Comparison of ENCODE assay signal across 8 mouse cellular contexts in genomic region chr3:54693056-54693415, GRCm38 (mm10). TPM values are rescaled to one million over a fixed set of nuclear protein-coding genes. Genes with fewer than 3 reads are reported as not detected.
DNase-seq lines count a peak whose midpoint lies in the region; ATAC-seq and TF ChIP-seq lines count a peak whose summit lies in the region.

No protein-coding gene starts in this region.

- H3K36me3 ChIP-seq in heart, embryonic 15.5 days = peaks cover 23% of the 10 kb centered on the region
- H3K36me3 ChIP-seq in hindbrain, embryonic 13.5 days = peaks cover 26% of the 10 kb centered on the region
- peaks cover 27% of the 10 kb centered on the region for H3K36me3 ChIP-seq in midbrain, embryonic 12.5 days

- POLR2A ChIA-PET in Patski (lab: Charles Lee) = interaction anchor here (1.0 to 1.5 kb wide), 4 partner anchors 10 to 335 kb away, joined by 3 to 4 read pairs (median 4); partner anchors contain the start of gene Alg5

- H3K27me3 ChIP-seq in heart, embryonic 15.5 days = no peaks in the 10 kb centered on the region
- no peaks in the 10 kb centered on the region for H3K27me3 ChIP-seq in Patski
- 0 out of 2 replicates have a peak, but pooled peaks cover 3% of the 10 kb centered on the region for H3K27me3 ChIP-seq in hindbrain, embryonic 13.5 days
- 0 out of 2 replicates have a peak, but pooled peaks cover 6% of the 10 kb centered on the region for H3K27me3 ChIP-seq in midbrain, embryonic 12.5 days

- TF ChIP-seq CTCF in Patski (IDR thresholded peaks at IDR 0.05) = no peak

- peak; percentile 15; the same call in 1 of the 2 replicates for ATAC-seq in heart, embryonic 15.5 days (replicated peaks; ENCODE audit: insufficient number of reproducible peaks, insufficient read depth, low FRiP score, low read depth)
- ATAC-seq in Patski = peak; percentile 23
- ATAC-seq in hindbrain, embryonic 13.5 days (ENCODE audit: low FRiP score) = peak; percentile 9; the same call in 1 of the 2 replicates
- ATAC-seq in midbrain, embryonic 12.5 days (ENCODE audit: low FRiP score, low read depth) = 0 out of 2 replicates have a peak, but pooled peaks have one; percentile 1

- CTCF ChIA-PET in Patski (lab: Charles Lee) = interaction anchor here (0.9 to 1.8 kb wide), 3 partner anchors 9 to 334 kb away, joined by 3 to 8 read pairs (median 4); no protein-coding TSS in a partner anchor

- peaks cover 3% of the 10 kb centered on the region; the same call in 1 of the 2 replicates for H3K4me1 ChIP-seq in heart, embryonic 15.5 days (replicated peaks)
- H3K4me1 ChIP-seq in hindbrain, embryonic 13.5 days (replicated peaks) = peaks cover 10% of the 10 kb centered on the region
- H3K4me1 ChIP-seq in midbrain, embryonic 12.5 days = peaks cover 5% of the 10 kb centered on the region; the same call in 1 of the 2 replicates

- H3K9me3 ChIP-seq in heart, embryonic 15.5 days (replicated peaks) = no peaks in the 10 kb centered on the region
- no peaks in the 10 kb centered on the region for H3K9me3 ChIP-seq in hindbrain, embryonic 13.5 days
- no peaks in the 10 kb centered on the region for H3K9me3 ChIP-seq in midbrain, embryonic 12.5 days

- H3K4me2 ChIP-seq in heart, embryonic 15.5 days = peak overlapping the region; percentile 63
- peak overlapping the region; percentile 59 for H3K4me2 ChIP-seq in hindbrain, embryonic 13.5 days
- peak overlapping the region; percentile 65 for H3K4me2 ChIP-seq in midbrain, embryonic 12.5 days (replicated peaks)

- H3K27ac ChIP-seq in heart, embryonic 15.5 days = peak overlapping the region; percentile 91
- peak overlapping the region; percentile 82 for H3K27ac ChIP-seq in hindbrain, embryonic 13.5 days
- peak overlapping the region; percentile 67 for H3K27ac ChIP-seq in midbrain, embryonic 12.5 days (replicated peaks)

- DNase-seq in heart, adult 11 months = no peak
- peak; percentile 30 for DNase-seq in Patski (ENCODE audit: low read depth, low spot score)
- DNase-seq in adrenal gland, adult (ENCODE audit: inconsistent age in 2 of 2, low spot score in 1 of 2) = no peak
- DNase-seq in spleen, adult 18-20 months = no peak
- no peak for DNase-seq in T-cell, adult 2 months (ENCODE audit: low spot score)

- in situ Hi-C loops in Patski (cut with MboI; ENCODE audit: low pct_unique_long_range_greater_than_20kb) = loop anchor here (10.0 kb wide), 1 partner anchor 828 kb away; the partner anchor contains the start of gene Ufm1

- H3K4me3 ChIP-seq in heart, embryonic 15.5 days = peak overlapping the region; percentile 81
- peak overlapping the region; percentile 70 for H3K4me3 ChIP-seq in hindbrain, embryonic 13.5 days
- peak overlapping the region; percentile 77 for H3K4me3 ChIP-seq in midbrain, embryonic 12.5 days

- WGBS in heart, embryonic 15.5 days = 0% methylated on average over 8 of the region's 8 CpGs
- WGBS in hindbrain, embryonic 13.5 days = 1% methylated on average over 8 of the region's 8 CpGs
- under 1% methylated on average over 8 of the region's 8 CpGs for WGBS in midbrain, embryonic 12.5 days

- peak overlapping the region; percentile 70 for H3K9ac ChIP-seq in heart, embryonic 15.5 days
- H3K9ac ChIP-seq in hindbrain, embryonic 13.5 days = peak overlapping the region; percentile 75
- H3K9ac ChIP-seq in midbrain, embryonic 12.5 days (replicated peaks) = peak overlapping the region; percentile 75

RNA-seq across cellular contexts. Expression of gene Supt20, which starts 0.4 kb away (rescaled TPM):
- polyA plus RNA-seq in heart, embryonic 15.5 days (2015; fragmentation: Nextera tagmentation; extraction: Ambion mirVana) = 58.3 and 60.7 TPM in 2 replicates
- 85.0 TPM for polyA plus RNA-seq in Patski (2021)
- polyA plus RNA-seq in hindbrain, embryonic 13.5 days (2015; fragmentation: Nextera tagmentation; extraction: Ambion mirVana) = 92.5 and 94.4 TPM in 2 replicates
- 115 and 129 TPM in 2 replicates for polyA plus RNA-seq in midbrain, embryonic 12.5 days (2016; fragmentation: Nextera tagmentation; extraction: Ambion mirVana)

RNA-seq across cellular contexts. Expression of gene Gm21958, which starts 21.1 kb away (rescaled TPM):
- polyA plus RNA-seq in heart, embryonic 15.5 days (2015; fragmentation: Nextera tagmentation; extraction: Ambion mirVana) = 0.26 TPM in 1 of 2 replicates, not detected in the other
- 0.56 TPM for polyA plus RNA-seq in Patski (2021)
- 0.65 and 0.83 TPM in 2 replicates for polyA plus RNA-seq in hindbrain, embryonic 13.5 days (2015; fragmentation: Nextera tagmentation; extraction: Ambion mirVana)
- polyA plus RNA-seq in midbrain, embryonic 12.5 days (2016; fragmentation: Nextera tagmentation; extraction: Ambion mirVana) = 1.3 and 1.5 TPM in 2 replicates

RNA-seq across cellular contexts. Expression of gene Exosc8, which starts 42.2 kb away (rescaled TPM):
- polyA plus RNA-seq in heart, embryonic 15.5 days (2015; fragmentation: Nextera tagmentation; extraction: Ambion mirVana) = 61.5 and 73.6 TPM in 2 replicates
- 76.0 TPM for polyA plus RNA-seq in Patski (2021)
- polyA plus RNA-seq in hindbrain, embryonic 13.5 days (2015; fragmentation: Nextera tagmentation; extraction: Ambion mirVana) = 74.1 and 80.1 TPM in 2 replicates
- 109 and 123 TPM in 2 replicates for polyA plus RNA-seq in midbrain, embryonic 12.5 days (2016; fragmentation: Nextera tagmentation; extraction: Ambion mirVana)

RNA-seq across cellular contexts. Expression of gene Alg5, which starts 42.3 kb away (rescaled TPM):
- 32.9 and 34.5 TPM in 2 replicates for polyA plus RNA-seq in heart, embryonic 15.5 days (2015; fragmentation: Nextera tagmentation; extraction: Ambion mirVana)
- polyA plus RNA-seq in Patski (2021) = 67.2 TPM
- 48.0 and 48.2 TPM in 2 replicates for polyA plus RNA-seq in hindbrain, embryonic 13.5 days (2015; fragmentation: Nextera tagmentation; extraction: Ambion mirVana)
- 44.1 and 46.4 TPM in 2 replicates for polyA plus RNA-seq in midbrain, embryonic 12.5 days (2016; fragmentation: Nextera tagmentation; extraction: Ambion mirVana)
